Mouse (Mus musculus): ENCODE measurements around the gene Dock11.
A peak's percentile ranks its signal among the peaks of the same experiment; 100 is the strongest.

Dock11 gene

DNA sequence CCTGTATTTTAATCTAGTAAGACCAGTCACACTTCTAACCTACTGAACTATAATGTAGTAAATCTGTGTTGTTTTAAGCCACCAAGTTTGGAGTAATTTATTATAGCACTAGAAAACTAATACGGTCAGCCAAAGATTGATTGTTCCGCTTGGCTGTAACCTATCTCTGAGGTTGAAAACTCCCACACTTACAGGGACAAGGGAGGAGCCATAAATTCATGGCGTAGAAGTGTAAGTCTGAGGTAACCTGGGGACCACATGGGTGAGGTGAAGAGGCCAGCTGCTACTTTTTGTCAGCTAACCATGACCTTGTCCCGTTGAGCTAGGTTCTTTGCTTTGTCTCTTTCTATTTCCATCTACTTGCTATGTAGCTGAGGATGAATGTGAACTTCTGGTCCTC lies 61.5 kb downstream of the Dock11 start:
- DNase-seq (ENCODE audit: low spot score in 2 of 2) = no peak

DNA sequence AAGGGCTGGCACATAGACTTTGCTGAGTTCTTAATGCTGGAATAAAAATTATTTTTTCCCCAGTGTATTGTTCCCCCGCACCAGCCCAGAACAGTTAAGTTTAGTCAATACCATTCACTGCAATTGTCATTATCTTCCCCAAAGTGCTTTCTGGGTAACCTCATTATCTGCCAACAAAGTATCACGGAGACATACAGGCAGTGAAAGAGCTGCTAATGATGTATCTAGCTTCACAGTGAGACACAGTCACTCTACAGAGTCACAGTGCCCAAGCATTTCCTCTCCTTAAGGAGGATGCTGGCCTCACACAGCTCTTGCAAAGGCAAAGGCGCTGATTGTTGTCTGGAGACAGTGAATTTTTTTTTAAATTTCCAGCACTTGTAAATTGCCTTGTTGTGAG lies 63.3 kb downstream of the Dock11 start:
- DNase-seq (ENCODE audit: low spot score in 2 of 2) = no peak

DNA sequence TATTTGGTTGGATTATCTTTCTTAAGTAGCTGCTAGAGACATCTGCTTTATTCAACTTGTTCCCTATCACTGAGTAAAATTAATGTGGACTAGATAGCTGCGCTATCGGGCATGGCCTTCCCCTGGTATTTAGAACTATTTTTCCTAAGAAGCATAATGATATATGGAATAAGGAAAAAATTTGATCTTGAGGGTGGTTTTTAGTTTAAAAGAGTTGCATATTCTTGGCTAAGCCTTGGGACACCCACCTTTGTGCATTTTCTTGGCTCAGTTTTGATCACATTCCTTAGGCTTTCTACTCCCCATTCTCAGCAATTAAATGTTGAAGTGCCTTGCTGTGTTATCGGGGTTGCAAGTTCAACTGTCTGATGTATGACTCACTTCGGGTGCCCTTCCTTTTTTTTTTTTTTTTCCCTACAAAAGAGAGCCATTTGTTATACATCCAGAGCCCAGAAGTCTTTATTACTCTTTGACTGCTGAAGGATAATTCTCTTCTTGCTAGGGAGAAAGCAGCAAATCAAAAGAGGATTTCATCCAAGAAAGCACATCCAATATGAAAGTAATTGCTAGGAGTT lies 64.0 kb downstream of the Dock11 start:
- DNase-seq (ENCODE audit: low spot score in 2 of 2) = no peak

DNA sequence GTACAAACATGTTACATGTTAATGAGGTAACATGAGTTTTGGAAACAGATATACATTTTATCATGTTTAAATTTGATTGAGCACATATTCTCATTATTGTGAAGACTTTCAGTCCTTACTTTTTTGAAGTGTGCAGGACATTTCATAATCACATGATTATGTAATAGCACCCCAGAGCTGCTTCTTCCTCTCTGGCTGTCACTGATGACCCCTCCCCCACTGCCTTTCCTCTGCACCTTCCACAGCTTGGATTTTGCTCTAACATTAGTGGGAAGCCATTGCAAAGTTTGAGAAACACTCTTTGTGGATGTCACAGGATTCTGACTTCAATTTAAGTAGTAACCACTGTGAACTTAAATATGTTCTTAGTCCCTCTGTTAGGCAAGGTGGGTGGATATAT lies 67.6 kb downstream of the Dock11 start:
- DNase-seq (ENCODE audit: low spot score in 2 of 2) = no peak

DNA sequence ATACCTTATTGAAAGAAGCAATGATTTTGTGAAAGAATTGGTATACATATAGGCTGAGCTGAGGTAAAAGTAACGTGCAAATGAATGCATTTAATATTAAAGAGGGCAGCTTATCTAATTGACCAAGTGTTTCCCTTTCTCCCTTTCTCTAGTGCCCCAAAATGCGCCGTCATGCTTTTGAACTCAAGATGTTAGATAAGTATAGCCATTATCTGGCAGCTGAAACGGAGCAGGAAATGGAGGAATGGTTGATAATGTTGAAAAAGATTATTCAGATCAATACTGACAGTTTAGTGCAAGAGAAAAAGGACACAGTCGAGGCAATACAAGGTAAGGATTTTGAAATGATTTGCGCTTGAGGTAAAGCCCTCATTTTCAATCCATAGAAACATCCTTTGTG lies 74.5 kb downstream of the Dock11 start:
- no peak for DNase-seq (ENCODE audit: low spot score in 2 of 2)

DNA sequence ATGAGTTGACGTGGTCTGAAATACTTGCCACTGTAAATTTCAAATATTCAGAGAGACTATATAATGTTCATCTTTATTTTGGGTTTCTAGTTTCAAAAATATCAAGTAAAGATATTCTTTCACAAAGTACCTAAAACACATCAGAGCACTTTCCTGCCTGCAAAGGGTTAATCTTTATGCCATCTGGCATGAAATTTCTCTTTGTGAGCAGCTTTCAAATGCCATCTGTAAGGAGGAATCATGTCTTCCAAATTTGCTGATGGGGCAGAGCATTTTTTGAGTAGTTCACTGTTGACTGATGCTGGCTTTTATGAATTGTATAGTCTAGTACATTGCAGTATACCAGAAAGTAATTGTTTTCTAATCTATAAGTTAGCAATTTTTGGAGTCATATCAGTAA lies 80.6 kb downstream of the Dock11 start:
- DNase-seq (ENCODE audit: low spot score in 2 of 2) = no peak

DNA sequence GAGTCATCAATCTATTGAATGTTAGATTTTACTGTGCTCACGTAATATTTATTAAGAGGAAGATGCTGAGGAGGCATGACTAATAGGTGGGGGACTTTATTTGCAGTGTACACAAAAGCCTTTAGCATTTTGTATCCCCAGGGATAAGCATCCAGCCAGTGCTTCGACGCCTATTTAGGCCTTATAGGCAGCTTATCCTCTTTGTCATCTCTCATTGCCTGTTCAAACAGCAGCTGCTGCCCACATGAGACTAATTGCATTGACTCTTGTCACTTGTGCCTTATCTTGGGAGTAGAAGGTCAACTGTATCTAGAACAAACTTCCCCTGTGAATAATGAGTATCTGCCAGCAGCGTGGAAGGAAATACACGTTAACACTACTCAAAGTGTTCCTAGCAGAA lies 88.0 kb downstream of the Dock11 start:
- no peak for DNase-seq (ENCODE audit: low spot score in 2 of 2)

DNA sequence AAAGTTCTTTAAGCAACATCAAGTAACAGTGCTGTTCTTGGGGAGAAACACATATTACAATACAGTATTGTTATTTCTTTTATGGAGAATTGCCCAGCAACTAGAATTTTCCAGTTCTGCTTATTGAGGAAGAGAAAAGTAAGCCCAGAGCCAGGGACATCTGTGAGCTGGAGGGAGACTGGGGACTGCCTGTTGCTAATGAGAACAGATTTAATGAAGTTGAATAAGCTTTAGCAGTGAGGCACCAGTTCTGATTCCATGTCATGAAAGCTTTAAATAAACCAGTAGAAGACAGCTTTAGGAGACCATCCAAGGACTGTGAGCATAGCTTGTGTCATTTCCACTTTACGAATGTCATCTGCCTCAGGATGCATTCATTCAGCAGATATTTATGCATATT lies 99.3 kb downstream of the Dock11 start:
- no peak for DNase-seq (ENCODE audit: low spot score in 2 of 2)

DNA sequence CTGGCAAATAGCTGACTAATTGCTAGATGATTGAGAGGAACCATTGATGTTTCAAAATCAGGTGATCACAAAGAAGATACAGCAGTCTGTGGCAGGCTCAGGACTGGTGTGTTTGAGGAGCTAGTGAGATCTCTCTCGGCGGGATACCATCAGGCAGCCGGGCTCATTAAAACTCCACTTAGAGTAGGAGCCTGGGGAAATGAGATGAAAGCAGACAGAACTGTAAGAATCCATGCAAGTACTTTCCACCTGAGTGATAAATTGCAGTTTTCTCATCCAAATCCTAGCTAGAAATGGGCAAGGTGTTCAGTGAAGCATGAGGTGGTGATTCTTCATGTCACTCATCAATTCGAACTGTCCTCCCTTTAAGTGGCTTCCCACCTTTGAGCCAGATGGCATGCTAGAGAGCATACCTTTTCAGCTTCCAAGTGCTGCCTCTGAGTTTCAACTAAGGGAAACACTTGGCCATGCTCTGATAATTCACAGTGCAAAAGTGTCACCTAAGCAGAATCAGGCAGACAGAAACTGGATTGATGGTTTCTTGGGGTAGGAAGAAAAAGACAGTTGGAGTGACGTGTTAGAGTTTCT lies 102.0 kb downstream of the Dock11 start:
- DNase-seq (ENCODE audit: low spot score in 2 of 2) = no peak

DNA sequence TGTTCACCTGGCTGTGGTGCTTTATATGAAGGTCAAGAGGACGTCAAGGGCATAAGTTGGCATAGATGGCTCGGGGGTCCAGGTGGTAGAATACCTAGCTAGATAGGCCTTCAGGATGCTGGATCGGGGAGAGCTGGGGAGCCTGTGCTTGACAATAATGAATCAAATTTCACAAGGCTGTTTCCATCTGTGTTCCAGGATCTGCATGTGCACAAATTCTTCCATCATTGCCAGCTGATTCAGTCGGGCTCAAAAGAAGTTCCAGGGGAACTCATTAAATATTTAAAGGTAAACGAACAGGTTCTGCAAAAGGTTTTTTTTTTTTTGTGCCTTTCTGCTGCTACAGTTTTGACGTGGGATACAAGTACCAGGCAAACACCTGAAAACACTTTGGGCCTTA lies 105.6 kb downstream of the Dock11 start:
- no peak for DNase-seq (ENCODE audit: low spot score in 2 of 2)

DNA sequence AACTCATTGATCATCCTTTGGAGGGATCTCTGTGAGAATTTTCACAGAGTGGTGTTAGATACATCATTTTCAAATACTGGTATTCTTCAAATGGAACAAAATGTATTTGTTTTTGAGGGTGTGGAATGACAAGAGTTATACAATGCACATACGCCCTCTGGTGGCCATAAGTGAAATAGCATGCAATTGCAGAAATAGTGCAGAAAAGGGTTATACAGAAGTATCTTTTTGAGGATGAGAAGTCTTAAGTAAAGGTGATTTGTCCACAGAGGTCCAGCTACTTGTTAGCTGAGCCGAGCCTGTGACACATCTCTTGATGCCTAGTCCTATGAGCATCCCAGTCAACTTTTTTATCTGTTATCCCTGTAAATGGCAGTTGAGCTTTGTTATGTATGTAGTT lies 108.4 kb downstream of the Dock11 start:
- peak in 1 of 2 experiments; percentile 22 for DNase-seq (ENCODE audit: low spot score in 2 of 2)

DNA sequence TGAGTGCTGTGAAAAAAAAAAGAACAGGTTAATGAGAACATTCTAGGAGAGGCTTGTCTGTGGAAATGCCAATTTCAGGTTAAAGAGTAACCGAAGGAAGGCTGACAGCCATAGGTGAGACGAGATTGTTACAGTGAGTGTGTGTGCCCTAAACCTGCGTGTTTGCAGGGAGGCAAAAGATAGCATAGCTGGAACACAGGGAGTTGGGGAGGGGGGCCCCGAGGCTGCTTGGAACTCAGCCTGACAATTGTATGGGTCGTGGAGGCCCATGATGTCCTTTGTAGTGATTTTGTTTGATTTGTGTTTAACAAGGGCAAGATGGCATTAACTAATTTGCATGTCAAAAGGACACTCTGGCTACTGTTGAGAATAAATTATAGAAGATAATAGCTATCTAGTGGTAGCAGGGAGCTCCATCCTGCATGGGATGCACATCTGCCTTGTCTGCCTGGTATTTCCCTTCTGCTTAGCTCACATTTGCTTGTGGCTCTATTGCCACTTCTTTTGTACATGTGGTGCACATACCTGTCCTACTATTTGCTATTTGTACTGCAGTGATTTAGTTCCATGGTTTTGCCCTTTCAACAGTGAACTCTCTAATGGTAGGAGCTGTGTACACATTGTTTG lies 109.3 kb downstream of the Dock11 start:
- no peak for DNase-seq (ENCODE audit: low spot score in 2 of 2)

DNA sequence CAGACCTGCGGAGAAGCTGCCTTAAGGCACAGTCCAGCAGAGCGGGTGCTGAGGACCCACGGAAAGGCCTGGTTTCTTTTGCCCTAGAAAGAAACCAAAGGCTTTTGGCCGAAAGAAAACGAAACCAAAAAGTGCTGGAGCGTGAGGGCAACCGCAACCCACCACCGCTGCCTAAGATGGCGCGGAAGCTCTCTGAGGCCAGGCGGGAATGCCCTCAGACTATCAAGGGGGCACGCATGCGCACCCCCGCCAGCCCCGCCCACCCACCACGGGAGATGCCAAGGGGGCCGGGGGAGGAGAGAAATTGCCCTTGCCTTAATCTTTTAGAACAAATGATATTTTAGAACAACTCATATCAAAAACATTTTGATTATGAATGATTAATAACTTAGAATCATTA lies 137.0 kb downstream of the Dock11 start:
- DNase-seq (ENCODE audit: low spot score in 2 of 2) = no peak

DNA sequence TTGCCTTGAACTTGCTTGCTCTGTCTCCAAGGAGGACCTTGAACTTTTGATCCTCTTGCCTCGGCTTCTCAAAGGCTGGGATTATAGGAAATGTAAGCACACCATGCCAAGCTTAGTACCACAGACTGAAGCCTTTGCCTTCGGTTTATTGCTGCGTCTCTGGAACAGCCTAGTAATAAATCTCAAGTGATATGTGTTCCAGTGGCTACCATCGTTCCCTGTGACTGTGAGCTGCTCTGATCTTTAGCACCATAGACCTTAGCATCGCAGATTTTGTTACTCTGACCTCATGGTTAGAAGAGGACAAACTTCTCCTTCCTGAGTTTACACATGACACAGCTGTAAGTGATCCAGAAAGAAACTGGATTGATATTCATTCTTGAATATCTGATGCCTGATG lies 142.5 kb downstream of the Dock11 start:
- no peak for DNase-seq (ENCODE audit: low spot score in 2 of 2)

DNA sequence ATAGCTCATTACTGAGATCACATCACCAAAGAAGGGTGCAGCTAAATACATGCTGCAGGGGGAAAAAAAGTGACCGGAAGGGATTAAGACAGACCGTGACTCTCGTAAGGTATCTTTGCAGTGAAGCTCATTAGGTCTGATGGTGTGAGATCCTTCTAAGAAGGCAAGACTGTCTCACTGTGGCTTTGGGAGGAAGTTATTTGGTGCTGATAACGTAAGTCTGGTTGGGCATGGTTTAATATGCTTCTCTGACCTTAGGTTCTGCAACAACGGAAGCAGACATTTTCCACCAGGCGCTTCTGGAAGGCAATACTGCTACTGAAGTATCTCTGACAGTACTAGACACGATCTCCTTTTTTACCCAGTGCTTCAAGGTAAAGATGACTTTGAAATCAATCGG lies 145.4 kb downstream of the Dock11 start:
- no peak for DNase-seq (ENCODE audit: low spot score in 2 of 2)

DNA sequence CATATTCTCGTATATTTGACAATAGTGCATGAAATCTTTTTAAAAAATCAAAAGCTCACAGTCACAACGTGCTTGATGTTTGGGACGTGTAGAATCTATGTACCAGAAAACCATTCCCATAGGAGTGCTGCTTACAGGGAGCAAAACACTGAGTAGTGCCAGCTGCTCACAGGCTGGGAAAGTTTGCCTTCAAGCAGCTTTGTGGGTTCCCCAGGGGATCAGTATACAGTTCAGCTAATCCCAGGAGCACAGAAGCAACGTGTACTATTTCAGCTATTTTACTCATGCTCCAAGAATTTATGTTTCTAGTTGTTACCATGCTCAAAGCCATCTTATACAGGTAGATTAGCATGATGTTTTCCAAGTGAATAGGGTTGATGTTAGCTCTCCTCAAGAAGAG lies 157.1 kb downstream of the Dock11 start:
- DNase-seq (ENCODE audit: low spot score in 2 of 2) = no peak

DNA sequence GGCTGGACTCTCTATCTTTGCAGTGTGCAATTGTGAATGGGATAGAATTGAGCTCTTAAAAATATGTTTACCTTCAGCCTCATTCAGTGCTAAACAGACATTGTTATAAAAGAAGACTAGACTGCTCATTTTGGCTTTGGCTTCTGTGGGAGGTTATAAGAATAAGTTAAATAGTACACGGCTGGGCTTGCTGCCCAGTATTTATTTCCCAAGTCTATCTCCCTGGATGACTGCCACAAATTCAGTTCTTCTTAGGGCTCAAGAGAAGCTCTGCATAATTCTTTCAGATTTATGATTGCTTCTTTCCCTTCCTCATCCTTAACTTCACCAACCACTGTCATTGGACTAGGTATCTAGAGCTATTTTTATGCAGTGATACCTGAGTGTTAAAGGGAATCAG lies 158.8 kb downstream of the Dock11 start:
- no peak for DNase-seq (ENCODE audit: low spot score in 2 of 2)

DNA sequence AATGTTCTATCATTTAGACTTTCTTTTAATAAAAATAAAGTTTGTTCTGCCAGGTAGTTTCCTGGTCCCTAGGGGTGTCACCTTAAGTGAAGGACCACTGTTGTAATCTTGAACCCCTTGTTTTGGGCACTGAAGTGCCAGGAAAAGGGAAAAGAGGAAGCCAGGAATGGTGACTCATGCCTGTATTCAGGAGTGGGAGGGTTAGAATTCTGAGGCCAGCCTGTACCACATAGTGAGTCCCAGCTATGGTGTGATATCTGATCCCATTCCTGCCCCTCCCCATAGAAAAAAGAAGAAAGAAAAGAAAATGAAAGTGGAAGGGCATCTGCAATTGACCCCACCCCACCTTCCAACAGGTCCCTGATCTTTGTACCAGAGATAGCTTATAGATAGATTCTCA lies 161.7 kb downstream of the Dock11 start:
- no peak for DNase-seq (ENCODE audit: low spot score in 2 of 2)

DNA sequence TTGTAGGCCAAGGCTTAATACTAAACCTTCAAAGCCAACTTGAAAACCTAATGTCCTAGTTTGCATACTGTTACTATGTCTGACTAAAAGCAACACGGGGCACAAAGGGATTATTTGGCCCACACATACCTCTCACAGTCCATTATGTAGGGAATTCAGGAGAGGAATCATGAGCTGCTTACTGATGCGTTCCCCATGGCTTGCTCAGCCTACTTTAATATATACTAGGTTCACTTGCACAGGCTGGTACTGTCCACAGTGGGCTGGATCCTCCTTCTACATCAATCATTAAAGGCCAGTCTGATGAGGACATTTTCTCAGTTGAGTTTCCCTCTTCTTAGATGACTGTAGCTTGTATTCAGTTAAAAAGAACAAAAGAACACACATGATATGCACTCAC lies 185.4 kb downstream of the Dock11 start:
- no peak for DNase-seq (ENCODE audit: low spot score in 2 of 2)

DNA sequence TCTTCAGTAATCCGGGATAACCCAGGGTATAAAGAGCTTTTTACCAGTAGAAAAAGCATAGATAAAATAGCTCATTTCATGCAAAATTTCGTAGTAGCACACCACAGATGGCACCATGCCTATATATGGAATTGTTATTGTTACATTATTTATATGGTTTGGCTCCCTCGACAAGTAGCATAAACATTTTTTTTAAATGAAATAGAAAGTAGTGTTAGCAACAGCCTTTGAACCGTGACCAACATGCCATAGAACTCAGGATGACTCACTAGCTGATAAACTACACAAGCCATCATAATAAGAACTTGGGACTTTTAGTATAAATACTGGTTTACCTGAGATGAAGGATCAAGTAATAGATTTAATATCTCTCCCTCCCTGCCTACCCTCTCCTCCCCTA lies 188.5 kb downstream of the Dock11 start:
- DNase-seq (ENCODE audit: low spot score in 2 of 2) = no peak

DNA sequence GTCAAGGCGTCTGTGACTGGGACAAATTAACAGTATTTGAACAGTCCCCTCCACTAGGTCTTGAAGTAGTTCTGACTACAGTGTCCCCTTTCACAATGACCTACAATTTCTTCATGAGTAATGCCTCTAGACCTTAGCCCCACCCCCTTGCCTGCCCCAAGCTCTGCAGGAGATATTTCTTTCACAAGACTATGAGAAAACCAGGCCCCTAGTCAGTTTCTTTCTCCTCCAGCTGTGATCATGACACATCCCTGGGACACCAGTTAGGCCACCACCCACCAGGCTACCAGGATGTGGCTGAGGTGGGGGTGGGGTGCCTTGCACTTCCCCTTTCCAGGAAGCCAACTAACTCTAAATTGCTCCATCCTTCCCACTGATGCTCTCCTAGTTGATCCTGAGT lies 194.3 kb downstream of the Dock11 start:
- DNase-seq (ENCODE audit: low spot score in 2 of 2) = peak in 1 of 2 experiments; percentile 16

DNA sequence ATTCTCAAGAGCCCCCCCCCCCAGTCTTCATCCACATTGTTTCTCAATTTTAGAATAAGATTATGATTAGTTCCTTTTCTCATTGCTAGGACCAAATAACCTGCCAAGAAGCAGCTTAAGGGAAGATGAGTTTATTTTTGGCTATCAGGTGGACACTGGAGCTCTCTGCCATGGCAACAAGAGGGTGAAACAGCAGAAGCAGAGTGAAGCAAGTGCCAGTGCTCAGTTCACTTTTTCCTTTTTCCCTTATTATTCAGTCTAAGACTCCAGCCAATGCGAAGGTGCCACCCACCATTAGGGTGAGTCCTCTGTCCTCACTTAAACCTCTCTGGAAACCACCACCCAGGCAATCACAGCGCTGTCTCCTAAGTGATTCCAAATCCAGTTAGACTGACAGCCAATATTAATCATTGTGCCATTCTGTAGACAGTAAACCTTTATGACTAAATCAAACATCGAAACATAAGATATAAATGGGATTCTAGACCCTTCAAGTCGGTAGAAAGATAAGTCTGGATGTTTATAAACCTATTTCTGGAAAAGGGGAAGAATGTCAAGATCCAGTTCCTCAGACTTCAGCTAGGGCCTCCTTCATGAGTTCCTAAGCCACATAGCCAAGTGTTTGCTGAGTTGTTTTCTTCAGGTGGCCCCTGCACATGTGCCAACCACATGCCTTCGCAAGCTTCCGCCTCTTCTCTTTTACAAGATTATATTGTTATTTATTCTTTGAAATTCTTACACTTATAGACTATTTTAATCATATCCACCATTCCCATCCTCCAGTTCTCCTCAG lies 200.0 kb downstream of the Dock11 start:
- no peak for DNase-seq (ENCODE audit: low spot score in 2 of 2)

DNA sequence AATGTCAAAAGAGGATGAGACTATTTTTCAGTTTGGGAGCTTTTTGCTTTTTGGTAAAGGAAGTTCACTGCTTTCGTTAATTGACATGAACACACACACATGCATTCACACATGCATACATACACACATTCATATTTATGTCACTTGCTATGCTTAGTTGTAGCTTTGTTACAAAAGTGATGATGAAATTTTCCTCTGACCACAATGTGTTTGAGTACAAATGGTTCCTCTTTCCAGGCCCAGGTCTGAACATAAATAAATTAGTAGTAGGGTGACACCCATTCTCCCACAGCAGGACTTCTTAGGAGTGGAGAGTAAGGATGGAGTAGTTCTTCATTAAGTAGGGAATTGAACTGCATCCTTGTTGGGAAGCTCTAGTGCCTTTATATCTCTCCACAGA lies 212.3 kb downstream of the Dock11 start:
- no peak for DNase-seq (ENCODE audit: low spot score in 2 of 2)

All from spleen, postnatal 10 days (tissue).